Mouse (Mus musculus): Measurements from ENCODE around the gene Aaas. TPM values are rescaled to one million over a fixed set of nuclear protein-coding genes. Genes with fewer than 3 reads are reported as not detected.

Gene Aaas
- polyA plus RNA-seq, 1 experiment from 2014 or later: 41.7 TPM

GRCm38 (mm10) chr15:102377810-102378262 lies 27.3 kb upstream of the Aaas start:
- ATAC-seq (ENCODE audit: insufficient read depth): no peak
- Histone ChIP-seq H3K27me3 (peaks cover 45% of the 10 kb centered on the region), H3K9ac (no peak overlapping the region), H3K9me3 (replicated peaks) (no peaks in the 10 kb centered on the region), H3K36me3 (replicated peaks) (no peaks in the 10 kb centered on the region), H3K4me1 (replicated peaks) (peaks cover 25% of the 10 kb centered on the region), H3K4me2 (peak overlapping the region; percentile 94), H3K4me3 (replicated peaks) (0 out of 2 replicates have a peak overlapping the region, but pooled peaks have one; percentile 64), H3K27ac (replicated peaks) (no peak overlapping the region; the same call in 1 of the 2 replicates)
- WGBS (ENCODE audit: insufficient replicate concordance): 6% methylated on average over 10 of the region's 10 CpGs

- peak overlapping the region; percentile 94 for H3K4me2 ChIP-seq
These were observed 26.6 kb upstream of the Aaas start for GRCm38 (mm10) chr15:102377163-102377543.

GRCm38 (mm10) chr15:102376453-102377162 lies 26.0 kb upstream of the Aaas start:
- Histone ChIP-seq H3K27me3 (peaks cover 54% of the 10 kb centered on the region), H3K4me2 (peak overlapping the region; percentile 94), H3K27ac (replicated peaks) (peak overlapping the region; percentile 3; the same call in 1 of the 2 replicates), H3K4me3 (replicated peaks) (peak overlapping the region; percentile 64), H3K4me1 (replicated peaks) (peaks cover 25% of the 10 kb centered on the region), H3K9ac (peak overlapping the region; percentile 54), H3K36me3 (replicated peaks) (no peaks in the 10 kb centered on the region), H3K9me3 (replicated peaks) (no peaks in the 10 kb centered on the region)
- WGBS (ENCODE audit: insufficient replicate concordance): 1% methylated on average over 42 of the region's 43 CpGs
- peak; percentile 89 for ATAC-seq (ENCODE audit: insufficient read depth)

More at GRCm38 (mm10) chr15:102377163-102377543, 26.6 kb upstream of the Aaas start:
- peaks cover 25% of the 10 kb centered on the region for H3K4me1 ChIP-seq (replicated peaks)
- peak overlapping the region; percentile 64 for H3K4me3 ChIP-seq (replicated peaks)
- 0% methylated on average over 7 of the region's 7 CpGs for WGBS (ENCODE audit: insufficient replicate concordance)
- peak overlapping the region; percentile 54 for H3K9ac ChIP-seq
- no peaks in the 10 kb centered on the region for H3K9me3 ChIP-seq (replicated peaks)
- H3K27ac ChIP-seq (replicated peaks): peak overlapping the region; percentile 3; the same call in 1 of the 2 replicates
- H3K27me3 ChIP-seq: peaks cover 49% of the 10 kb centered on the region
- no peaks in the 10 kb centered on the region for H3K36me3 ChIP-seq (replicated peaks)
- peak; percentile 72 for ATAC-seq (ENCODE audit: insufficient read depth)

- Histone ChIP-seq H3K9ac (no peak overlapping the region), H3K4me2 (no peak overlapping the region), H3K9me3 (replicated peaks) (no peaks in the 10 kb centered on the region), H3K4me3 (replicated peaks) (no peak overlapping the region), H3K36me3 (replicated peaks) (no peaks in the 10 kb centered on the region), H3K4me1 (replicated peaks) (peaks cover 3% of the 10 kb centered on the region; the same call in 1 of the 2 replicates), H3K27ac (replicated peaks) (no peak overlapping the region), H3K27me3 (peaks cover 85% of the 10 kb centered on the region)
- 17% methylated on average over 10 of the region's 10 CpGs for WGBS (ENCODE audit: insufficient replicate concordance)
- ATAC-seq (ENCODE audit: insufficient read depth): no peak
These were observed 20.2 kb upstream of the Aaas start for GRCm38 (mm10) chr15:102370727-102371126.

- Histone ChIP-seq H3K27ac (replicated peaks) (no peak overlapping the region), H3K9ac (no peak overlapping the region), H3K36me3 (replicated peaks) (no peaks in the 10 kb centered on the region), H3K4me1 (replicated peaks) (peaks cover 3% of the 10 kb centered on the region; the same call in 1 of the 2 replicates), H3K4me2 (no peak overlapping the region), H3K27me3 (peaks cover 85% of the 10 kb centered on the region), H3K9me3 (replicated peaks) (no peaks in the 10 kb centered on the region), H3K4me3 (replicated peaks) (no peak overlapping the region)
- 13% methylated on average over 13 of the region's 13 CpGs for WGBS (ENCODE audit: insufficient replicate concordance)
- ATAC-seq (ENCODE audit: insufficient read depth): no peak
These were observed 19.4 kb upstream of the Aaas start for GRCm38 (mm10) chr15:102369972-102370371.

- H3K9me3 ChIP-seq (replicated peaks): no peaks in the 10 kb centered on the region
- ATAC-seq (ENCODE audit: insufficient read depth): no peak
- no peaks in the 10 kb centered on the region for H3K36me3 ChIP-seq (replicated peaks)
- H3K4me2 ChIP-seq: peak within 1 kb of the TSS; percentile 20
- WGBS (ENCODE audit: insufficient replicate concordance): 8% methylated on average over 15 of the region's 15 CpGs
- H3K4me1 ChIP-seq (replicated peaks): peaks cover 9% of the 10 kb centered on the region; the same call in 1 of the 2 replicates
- H3K27me3 ChIP-seq: peaks cover 97% of the 10 kb centered on the region
- no peak within 1 kb of the TSS; the same call in 1 of the 2 replicates for H3K9ac ChIP-seq
- H3K4me3 ChIP-seq (replicated peaks): no peak within 1 kb of the TSS
- H3K27ac ChIP-seq (replicated peaks): no peak within 1 kb of the TSS
These were observed 16.3 kb upstream of the Aaas start, which contains the start of gene Sp7 for GRCm38 (mm10) chr15:102366733-102367344. Gene Sp7, minus strand, starts transcription at chr15:102367182.

GRCm38 (mm10) chr15:102366238-102366637 lies 15.7 kb upstream of the Aaas start:
- Histone ChIP-seq H3K27me3 (peaks cover 94% of the 10 kb centered on the region), H3K36me3 (replicated peaks) (no peaks in the 10 kb centered on the region), H3K4me2 (0 out of 2 replicates have a peak overlapping the region, but pooled peaks have one; percentile 20), H3K27ac (replicated peaks) (no peak overlapping the region), H3K9ac (no peak overlapping the region; the same call in 1 of the 2 replicates), H3K4me3 (replicated peaks) (no peak overlapping the region), H3K4me1 (replicated peaks) (peaks cover 9% of the 10 kb centered on the region; the same call in 1 of the 2 replicates), H3K9me3 (replicated peaks) (no peaks in the 10 kb centered on the region)
- ATAC-seq (ENCODE audit: insufficient read depth): no peak
- WGBS (ENCODE audit: insufficient replicate concordance): 22% methylated on average over 7 of the region's 7 CpGs

GRCm38 (mm10) chr15:102364678-102365077 lies 14.1 kb upstream of the Aaas start:
- no peaks in the 10 kb centered on the region for H3K36me3 ChIP-seq (replicated peaks)
- H3K9me3 ChIP-seq (replicated peaks): no peaks in the 10 kb centered on the region
- H3K4me3 ChIP-seq (replicated peaks): no peak overlapping the region
- peaks cover 6% of the 10 kb centered on the region; the same call in 1 of the 2 replicates for H3K4me1 ChIP-seq (replicated peaks)
- H3K27ac ChIP-seq (replicated peaks): no peak overlapping the region
- ATAC-seq (ENCODE audit: insufficient read depth): no peak
- H3K27me3 ChIP-seq: peaks cover 94% of the 10 kb centered on the region
- H3K4me2 ChIP-seq: no peak overlapping the region
- no peak overlapping the region for H3K9ac ChIP-seq
- 62% methylated on average over 1 of the region's 1 CpGs for WGBS (ENCODE audit: insufficient replicate concordance)

GRCm38 (mm10) chr15:102362648-102363047 lies 12.1 kb upstream of the Aaas start:
- H3K9ac ChIP-seq: no peak overlapping the region
- 6% methylated on average over 14 of the region's 14 CpGs for WGBS (ENCODE audit: insufficient replicate concordance)
- peak overlapping the region; percentile 48 for H3K4me2 ChIP-seq

GRCm38 (mm10) chr15:102358834-102359233 lies 8.3 kb upstream of the Aaas start:
- Histone ChIP-seq H3K27ac (replicated peaks) (no peak overlapping the region), H3K9me3 (replicated peaks) (no peaks in the 10 kb centered on the region), H3K9ac (no peak overlapping the region), H3K36me3 (replicated peaks) (no peaks in the 10 kb centered on the region), H3K4me2 (no peak overlapping the region), H3K4me1 (replicated peaks) (peaks cover 28% of the 10 kb centered on the region), H3K27me3 (peaks cover 97% of the 10 kb centered on the region), H3K4me3 (replicated peaks) (no peak overlapping the region)
- 32% methylated on average over 5 of the region's 5 CpGs for WGBS (ENCODE audit: insufficient replicate concordance)
- ATAC-seq (ENCODE audit: insufficient read depth): no peak

More at GRCm38 (mm10) chr15:102362648-102363047, 12.1 kb upstream of the Aaas start:
- H3K27me3 ChIP-seq: peaks cover 96% of the 10 kb centered on the region
- H3K4me1 ChIP-seq (replicated peaks): peaks cover 12% of the 10 kb centered on the region; the same call in 1 of the 2 replicates
- H3K27ac ChIP-seq (replicated peaks): no peak overlapping the region
- H3K4me3 ChIP-seq (replicated peaks): no peak overlapping the region
- H3K9me3 ChIP-seq (replicated peaks): no peaks in the 10 kb centered on the region
- ATAC-seq (ENCODE audit: insufficient read depth): no peak
- H3K36me3 ChIP-seq (replicated peaks): no peaks in the 10 kb centered on the region

- Histone ChIP-seq H3K36me3 (replicated peaks) (no peaks in the 10 kb centered on the region), H3K4me2 (no peak overlapping the region; the same call in 1 of the 2 replicates), H3K27ac (replicated peaks) (no peak overlapping the region), H3K9me3 (replicated peaks) (no peaks in the 10 kb centered on the region), H3K4me1 (replicated peaks) (peaks cover 28% of the 10 kb centered on the region), H3K27me3 (peaks cover 94% of the 10 kb centered on the region), H3K4me3 (replicated peaks) (no peak overlapping the region), H3K9ac (no peak overlapping the region)
- WGBS (ENCODE audit: insufficient replicate concordance): 2% methylated on average over 25 of the region's 25 CpGs
- no peak for ATAC-seq (ENCODE audit: insufficient read depth)
These were observed 7.6 kb upstream of the Aaas start for GRCm38 (mm10) chr15:102358126-102358525.

All from liver, embryonic 15.5 days (tissue).